Mouse (Mus musculus): ENCODE measurements at regions not wholly inside any gene's neighbourhood (a gene's known extent, or its start where the extent isn't known, plus 50 kb on each side); places are given as distances from the start of the nearest gene placed in this dataset.

DNA sequence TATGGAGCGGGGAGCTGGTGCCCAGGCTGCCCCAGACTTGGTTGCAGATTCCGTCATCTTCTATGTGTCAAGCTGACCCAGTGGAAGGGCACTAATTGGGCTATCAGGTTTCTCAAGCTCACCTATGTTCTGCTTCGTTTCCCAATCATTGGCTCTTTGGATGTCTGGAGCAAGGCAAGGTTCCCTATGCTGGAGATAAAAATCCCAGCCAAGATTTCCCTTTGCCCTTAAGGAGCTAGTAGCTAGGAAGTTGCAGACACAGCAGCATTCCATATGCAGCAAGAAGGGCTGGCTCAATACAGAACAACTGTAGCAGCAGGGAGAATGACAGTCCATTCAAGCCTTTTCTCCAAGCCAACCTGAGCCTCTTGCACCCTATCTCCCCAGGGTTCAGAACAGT lies 159.2 kb upstream of the Zfp706 start:
- DNase-seq (ENCODE audit: low read depth, low spot score): no peak

DNA sequence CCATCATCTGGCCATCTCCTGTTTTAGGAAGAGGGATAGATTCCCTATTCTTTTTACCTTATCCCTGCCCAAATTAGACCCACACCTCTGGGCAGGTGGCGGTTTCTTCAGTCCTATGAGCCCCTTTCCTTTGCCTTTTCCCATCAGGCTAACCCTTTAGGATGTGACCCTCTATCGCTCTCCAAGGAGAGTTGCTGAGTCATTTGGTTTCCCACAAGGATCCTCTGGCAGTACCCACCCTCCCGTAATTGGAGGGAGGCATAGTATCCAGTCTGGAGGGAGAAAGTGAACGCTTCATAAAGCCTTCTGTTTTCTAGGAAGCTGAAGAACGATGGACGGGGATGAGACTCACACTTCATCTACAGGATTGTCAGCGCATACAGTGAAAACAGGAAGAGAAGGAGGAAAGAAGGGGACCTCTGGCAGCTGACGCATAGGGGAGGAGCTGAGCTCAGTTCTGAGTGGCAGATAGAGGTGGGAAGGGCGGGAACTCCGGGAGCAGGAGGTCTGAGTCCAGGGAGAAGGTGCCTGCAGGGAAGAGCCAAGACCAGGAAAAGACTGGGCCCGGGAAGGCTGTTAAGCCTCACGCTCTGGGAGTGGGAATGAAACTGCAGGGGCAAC lies 158.4 kb upstream of the Zfp706 start:
- DNase-seq (ENCODE audit: low read depth, low spot score): no peak

DNA sequence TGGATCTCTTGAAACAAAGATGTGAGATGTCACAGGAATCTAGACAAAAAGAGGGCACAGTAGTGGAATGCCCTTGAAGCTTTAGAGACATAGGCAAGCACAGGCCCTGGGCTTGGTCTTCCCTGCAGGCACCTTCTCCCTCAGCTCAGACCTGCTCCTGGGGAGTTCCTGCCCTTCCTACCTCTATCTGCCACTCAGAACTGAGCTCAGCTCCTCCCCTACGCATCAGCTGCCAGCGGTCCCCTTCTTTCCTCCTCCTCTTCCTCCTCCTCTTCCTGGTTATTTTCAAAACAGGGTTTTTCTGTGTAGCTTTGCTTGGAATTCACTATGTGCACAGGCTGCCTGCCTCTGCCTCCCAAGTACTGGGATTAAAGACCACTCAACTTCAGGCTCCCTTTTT lies 157.6 kb upstream of the Zfp706 start:
- DNase-seq (ENCODE audit: low read depth, low spot score): no peak

DNA sequence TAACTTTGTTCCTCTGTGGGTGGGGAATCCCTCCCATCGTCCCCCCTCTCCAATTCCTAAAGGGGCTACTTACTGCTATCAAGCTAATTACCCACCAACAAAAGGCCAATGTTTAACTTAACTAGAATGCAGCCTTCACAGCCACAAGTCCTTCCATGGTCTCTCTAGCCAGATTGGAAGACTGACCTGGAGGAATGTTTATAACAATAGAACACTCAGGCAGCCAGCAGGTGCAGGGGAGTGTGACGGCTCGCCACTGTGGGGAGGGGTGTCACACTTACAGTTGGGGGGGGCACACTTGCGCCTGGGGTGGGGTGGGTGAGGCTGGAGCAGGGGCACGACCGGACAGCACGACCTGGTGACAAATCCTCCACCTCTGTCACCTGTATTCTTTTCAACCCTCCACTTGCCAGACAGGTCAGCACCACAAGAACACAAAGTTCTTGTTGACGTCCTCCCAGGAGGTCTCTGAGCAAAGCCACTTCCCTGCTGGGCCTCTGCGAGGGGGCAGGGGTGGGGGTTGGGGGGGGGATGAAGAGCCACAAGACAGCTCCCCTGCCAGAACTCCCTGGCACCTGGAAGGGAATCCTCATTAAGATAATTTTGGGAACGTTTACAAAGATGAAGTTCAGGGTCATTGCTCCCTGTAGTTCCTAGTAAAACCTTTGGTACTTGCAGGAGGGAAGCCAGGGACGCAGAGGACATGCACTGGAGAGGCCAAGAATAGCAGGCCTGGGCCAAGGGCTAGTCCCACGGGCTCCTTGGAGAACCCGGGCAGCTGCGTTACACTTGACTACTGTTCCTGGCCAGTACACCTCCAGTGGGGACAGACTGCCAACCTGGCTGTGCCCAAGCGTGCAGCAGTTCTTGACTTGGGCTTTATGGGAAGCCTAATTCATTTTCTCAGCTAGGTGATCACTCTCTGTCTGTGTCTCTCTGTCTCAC lies 156.9 kb upstream of the Zfp706 start:
- DNase-seq (ENCODE audit: low read depth, low spot score): no peak

DNA sequence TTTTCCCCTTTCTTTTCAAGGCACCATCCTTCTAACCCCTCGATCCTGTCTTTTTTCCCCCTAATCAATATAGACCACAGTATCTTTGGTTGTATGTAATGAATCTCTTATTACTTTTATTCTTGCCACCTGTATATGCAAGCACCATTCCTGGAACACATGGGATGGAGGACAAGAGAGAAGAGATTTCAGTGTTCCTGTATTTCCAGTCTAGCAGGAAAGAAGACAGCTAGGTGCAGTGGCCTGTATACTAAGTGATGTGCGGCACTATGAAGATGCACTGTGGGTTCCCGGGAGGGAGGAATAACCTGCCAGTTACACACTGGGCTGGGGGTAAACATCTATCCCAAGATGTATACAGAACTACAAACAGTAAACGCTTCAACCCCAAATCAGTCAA lies 152.4 kb upstream of the Zfp706 start:
- no peak for DNase-seq (ENCODE audit: low read depth, low spot score)

- no peak for DNase-seq (ENCODE audit: low read depth, low spot score)
Measured at GRCm38 (mm10) chr15:37159349-37159748, 151.8 kb upstream of the Zfp706 start.

DNA sequence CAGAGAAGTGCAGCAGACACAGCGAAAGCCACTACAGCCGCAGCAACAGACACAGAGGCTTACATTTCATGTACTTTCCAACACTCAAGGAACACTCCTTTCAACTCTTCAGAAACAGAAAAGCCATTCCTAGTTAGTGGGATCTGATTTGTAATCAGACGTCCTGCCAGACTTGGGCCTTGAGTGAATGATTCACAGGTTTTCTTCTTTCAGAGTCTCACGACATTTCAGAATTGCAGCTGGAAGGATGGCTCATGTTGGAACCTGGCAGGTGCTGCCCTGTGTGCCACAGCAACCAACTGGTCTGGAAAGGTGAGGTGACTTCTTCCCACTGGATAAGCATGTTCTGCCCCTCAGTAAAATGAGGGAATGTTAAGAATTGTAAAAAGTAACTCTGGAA lies 149.8 kb upstream of the Zfp706 start:
- no peak for DNase-seq (ENCODE audit: low read depth, low spot score)

DNA sequence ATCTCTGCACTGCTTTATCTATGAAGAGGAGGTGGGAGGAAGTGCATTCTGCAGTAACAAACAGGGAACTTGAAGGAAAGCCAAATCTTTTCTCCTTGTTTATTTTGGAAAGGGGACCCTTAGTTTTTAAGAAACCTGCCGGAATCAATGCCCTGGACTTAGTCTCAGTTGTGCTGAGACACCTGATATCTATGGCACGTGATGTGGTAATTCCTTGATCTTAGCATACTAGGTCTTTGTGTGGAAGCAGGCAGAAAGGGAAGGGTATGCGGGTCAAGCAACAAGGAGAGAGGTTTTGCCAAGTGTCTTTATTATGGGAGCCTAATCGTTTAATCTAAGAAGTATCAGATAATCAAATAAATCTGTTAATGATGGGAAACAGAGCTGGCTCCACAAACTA lies 147.4 kb upstream of the Zfp706 start:
- no peak for DNase-seq (ENCODE audit: low read depth, low spot score)

- no peak for DNase-seq (ENCODE audit: low read depth, low spot score)
Measured at GRCm38 (mm10) chr15:37153177-37153576, 145.6 kb upstream of the Zfp706 start.

DNA sequence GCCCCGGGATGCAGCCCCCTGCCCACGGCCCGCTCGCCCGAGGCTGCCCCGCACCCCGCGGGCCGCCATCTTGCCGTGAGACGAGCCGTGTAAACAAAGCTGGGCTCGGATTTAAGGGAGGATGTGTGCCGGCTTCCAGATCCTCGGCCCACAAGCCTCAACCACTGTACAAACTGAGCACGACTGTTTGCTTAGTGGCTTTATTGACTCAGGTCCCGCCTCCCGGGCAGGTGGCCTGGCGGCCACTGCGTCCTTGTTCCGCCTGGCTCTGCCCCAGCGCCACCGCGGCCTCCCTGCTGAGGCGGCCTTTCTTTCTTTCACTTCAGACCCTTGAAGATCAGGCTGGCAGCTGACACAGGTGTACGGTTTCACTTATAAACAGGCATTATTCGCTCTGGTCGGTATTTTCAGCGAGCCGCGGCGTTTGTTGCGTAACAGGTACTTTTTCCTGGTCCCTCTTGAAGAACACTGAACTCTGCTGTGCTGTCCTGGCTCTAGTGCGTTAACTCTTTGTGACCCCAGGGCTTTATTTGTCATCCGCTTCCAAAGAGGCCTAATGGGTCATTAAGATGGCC lies 128.1 kb upstream of the Zfp706 start:
- peak; percentile 57 for DNase-seq (ENCODE audit: low read depth, low spot score)

DNA sequence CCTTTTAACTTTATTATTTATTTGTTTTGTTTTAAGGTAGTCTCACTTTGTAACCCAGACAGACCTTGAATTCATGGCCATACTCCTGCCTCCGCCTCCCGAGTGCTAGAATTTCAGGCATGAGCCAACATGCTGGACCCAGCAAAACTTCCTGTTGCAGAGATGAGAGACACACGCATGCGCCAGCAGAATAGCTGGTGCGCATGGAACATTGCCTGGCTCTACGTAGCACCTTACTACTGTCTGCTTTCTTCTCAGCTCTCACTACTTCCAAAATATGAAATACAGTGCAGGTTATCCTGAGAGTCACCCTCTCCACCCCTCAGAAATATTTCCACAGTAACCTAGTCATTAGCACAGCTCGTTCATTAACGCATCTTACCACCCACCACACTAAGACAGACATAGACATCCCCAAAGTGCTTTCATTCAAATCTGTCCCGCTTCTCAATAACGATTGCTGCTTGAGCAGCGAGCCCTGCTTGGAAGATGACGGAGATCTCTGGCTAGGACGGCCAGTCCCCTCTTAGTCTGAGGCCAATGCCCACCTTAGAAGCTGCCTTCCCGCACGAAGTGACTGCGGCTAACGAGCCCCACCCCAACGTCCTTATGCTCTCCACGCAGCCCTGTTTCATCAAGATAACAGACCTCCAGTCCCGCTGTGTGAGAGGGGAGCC lies 127.5 kb upstream of the Zfp706 start:
- DNase-seq (ENCODE audit: low read depth, low spot score): peak; percentile 5

GRCm38 (mm10) chr15:37134386-37134785 lies 126.8 kb upstream of the Zfp706 start:
- DNase-seq (ENCODE audit: low read depth, low spot score): no peak

GRCm38 (mm10) chr15:37133916-37134315 lies 126.3 kb upstream of the Zfp706 start:
- no peak for DNase-seq (ENCODE audit: low read depth, low spot score)

GRCm38 (mm10) chr15:37127681-37128080 lies 120.1 kb upstream of the Zfp706 start:
- DNase-seq (ENCODE audit: low read depth, low spot score): no peak

DNA sequence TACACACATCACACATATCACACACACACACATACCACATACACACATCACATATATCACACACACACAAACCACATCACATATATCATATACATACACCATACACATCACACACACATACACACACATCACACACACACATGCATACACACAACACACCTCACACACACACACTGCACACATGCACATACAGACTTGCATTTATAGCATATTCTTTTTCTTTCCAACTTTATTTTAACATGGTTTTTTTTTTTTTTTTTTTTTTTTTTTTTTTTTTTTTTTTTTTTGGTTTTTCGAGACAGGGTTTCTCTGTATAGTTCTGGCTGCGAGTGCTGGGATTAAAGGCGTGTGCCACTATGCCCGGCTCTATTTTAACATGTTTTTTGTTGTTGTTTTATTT lies 119.6 kb upstream of the Zfp706 start:
- DNase-seq (ENCODE audit: low read depth, low spot score): no peak

DNA sequence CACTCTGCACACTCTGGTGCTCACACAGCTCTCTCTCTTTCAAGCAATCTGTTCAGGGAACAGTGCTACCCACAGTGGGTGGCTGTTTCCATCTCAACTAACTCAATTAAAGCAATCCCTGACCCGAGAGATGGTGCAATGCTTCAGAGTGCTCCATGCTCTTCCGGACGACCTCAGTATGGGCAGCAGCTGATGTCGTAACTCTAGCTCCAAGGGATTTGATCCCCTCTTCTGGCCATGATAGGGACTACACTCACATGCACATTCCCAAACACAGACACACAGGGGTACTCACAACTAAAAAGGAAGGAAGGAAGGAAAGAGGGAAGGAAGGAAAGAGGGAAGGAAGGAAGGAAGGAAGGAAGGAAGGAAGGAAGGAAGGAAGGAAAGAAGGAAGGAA lies 118.2 kb upstream of the Zfp706 start:
- no peak for DNase-seq (ENCODE audit: low read depth, low spot score)

GRCm38 (mm10) chr15:37124951-37125350 lies 117.4 kb upstream of the Zfp706 start:
- DNase-seq (ENCODE audit: low read depth, low spot score): no peak

DNA sequence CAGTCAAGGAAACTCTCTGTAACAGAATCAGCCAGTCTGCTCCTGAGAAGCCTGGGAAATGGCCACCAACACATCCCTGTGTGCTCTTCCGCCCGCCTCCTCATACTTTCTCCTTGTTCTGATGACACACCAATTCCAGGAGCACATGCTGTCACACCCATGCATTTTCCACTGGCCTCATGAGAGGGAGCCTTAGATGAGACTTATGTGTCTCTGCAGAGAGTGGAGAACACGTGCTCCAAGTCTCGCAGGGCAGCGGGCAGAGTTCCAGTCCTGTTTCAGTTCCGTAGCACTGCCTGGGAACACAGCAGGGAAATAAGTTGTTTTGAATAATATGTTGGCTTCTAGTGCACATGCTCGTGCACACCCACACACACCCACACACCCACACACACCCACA lies 116.7 kb upstream of the Zfp706 start:
- DNase-seq (ENCODE audit: low read depth, low spot score): no peak

DNA sequence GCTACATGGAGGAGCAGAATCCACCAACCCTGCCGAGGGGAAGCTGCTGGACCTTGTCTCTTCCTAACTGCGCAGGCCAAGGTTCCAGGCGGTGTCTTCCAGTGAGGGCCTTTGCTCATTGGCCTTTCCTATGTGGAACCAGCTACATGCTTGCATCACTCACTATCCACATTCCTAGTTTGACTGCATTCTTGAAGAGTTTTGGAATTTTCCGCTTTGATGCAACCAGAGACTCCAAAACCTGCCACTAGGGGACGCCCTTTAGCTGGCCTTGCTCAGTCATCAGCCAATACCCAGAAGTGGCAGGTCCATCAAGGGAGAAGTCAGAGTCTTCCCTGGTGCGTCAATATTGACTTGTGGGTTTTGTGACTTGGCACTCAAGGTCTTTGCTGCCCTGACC lies 112.8 kb upstream of the Zfp706 start:
- DNase-seq (ENCODE audit: low read depth, low spot score): peak; percentile 44

DNA sequence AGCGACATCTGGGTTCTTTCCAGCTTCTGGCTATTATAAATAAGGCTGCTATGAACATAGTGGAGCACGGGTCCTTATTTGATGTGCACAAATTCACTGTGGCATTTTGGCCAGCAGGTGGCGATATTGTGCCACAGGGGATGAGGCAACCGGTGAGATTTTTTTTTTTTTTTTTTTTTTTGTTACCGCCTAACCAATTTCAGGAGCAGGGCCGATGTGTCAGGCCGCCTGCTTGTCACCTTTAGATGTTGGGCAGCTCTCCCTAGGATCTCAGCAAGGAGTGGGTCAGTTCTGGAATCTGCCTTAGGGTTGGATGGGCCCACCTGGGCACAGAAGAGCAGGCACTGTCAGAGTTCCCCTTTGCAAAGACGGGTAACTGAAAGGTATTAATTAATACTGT lies 106.5 kb upstream of the Zfp706 start:
- peak; percentile 74 for DNase-seq (ENCODE audit: low read depth, low spot score)

GRCm38 (mm10) chr15:37110462-37110861 lies 102.9 kb upstream of the Zfp706 start:
- DNase-seq (ENCODE audit: low read depth, low spot score): no peak

- no peak for DNase-seq (ENCODE audit: low read depth, low spot score)
Measured at GRCm38 (mm10) chr15:37102035-37102555, 94.5 kb upstream of the Zfp706 start.
